Mouse (Mus musculus) embryonic stem cell, embryonic (primary cell): ENCODE measurements around the gene Vdac2.

Experiments used
- CTCF ChIA-PET, 4 experiments: fragments of 300-600 bp in 2 of 4; fragments of 350-600 bp in 2 of 4; sonication (Branson Sonifier 250); formaldehyde crosslinking; loops; one replicate each; lab custom pipeline; 2022; ENCODE audit warnings: inconsistent platforms in 2 of 4; lab: Charles Lee
- POLR2A ChIA-PET, 4 experiments: fragments of 300-600 bp in 2 of 4; fragments of 350-600 bp in 2 of 4; sonication (Branson Sonifier 250); formaldehyde crosslinking; loops; one replicate each; lab custom pipeline; 2022; ENCODE audit warnings: antibody characterized with exemption in 4 of 4, inconsistent platforms in 1 of 4; lab: Charles Lee

The Vdac2 gene

GRCm38 (mm10) chr14:21866816-21867215 is 41.8 kb downstream of the Vdac2 start:
- CTCF ChIA-PET, result interaction anchor here in 1 of 4 experiments (0.8 kb wide), 1 partner anchor 13 kb away, joined by 3 read pairs; no protein-coding TSS in a partner anchor
- POLR2A ChIA-PET, result no interaction called here

DNA sequence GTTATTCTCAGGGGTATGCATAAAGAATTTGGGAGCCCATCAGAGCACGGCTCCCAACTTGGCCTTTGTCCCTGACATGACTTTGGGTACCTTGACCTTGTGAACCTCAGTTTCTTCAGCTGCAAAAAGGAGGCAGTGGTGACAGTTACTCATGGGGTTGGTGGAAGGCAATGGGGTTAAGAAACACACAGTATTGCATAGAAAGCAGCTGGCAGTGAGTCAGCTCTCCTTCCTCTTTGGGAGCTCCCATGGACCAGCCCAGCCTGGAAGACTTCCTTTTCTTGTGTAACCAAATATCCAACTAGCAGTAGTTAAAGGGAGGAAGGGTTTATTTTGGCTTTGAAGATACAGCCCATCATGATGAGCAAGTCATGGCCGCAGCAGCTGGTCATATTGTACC is 65.4 kb downstream of the Vdac2 start:
- POLR2A ChIA-PET, result interaction anchor here in 1 of 4 experiments (1.0 kb wide), 1 partner anchor 15 kb away, joined by 4 read pairs; no protein-coding TSS in a partner anchor
- CTCF ChIA-PET, result no interaction called here

GRCm38 (mm10) chr14:21891581-21892340 is 66.7 kb downstream of the Vdac2 start:
- ChIA-PET CTCF (interaction anchor here in 3 of 4 experiments (0.6 to 0.7 kb wide), 5 partner anchors 35 to 1638 kb away, joined by 3 to 6 read pairs (median 3); no protein-coding TSS in a partner anchor), POLR2A (interaction anchor here in 2 of 4 experiments (0.6 to 1.6 kb wide), 6 partner anchors 16 to 619 kb away, joined by 3 to 6 read pairs (median 3); no protein-coding TSS in a partner anchor)

GRCm38 (mm10) chr14:21892341-21892659 is 67.3 kb downstream of the Vdac2 start:
- ChIA-PET POLR2A (interaction anchor here in 1 of 4 experiments (0.6 to 1.6 kb wide), 4 partner anchors 22 to 244 kb away, joined by 3 to 6 read pairs (median 3); no protein-coding TSS in a partner anchor), CTCF (interaction anchor here in 2 of 4 experiments (0.6 kb wide), 3 partner anchors 36 to 1637 kb away, joined by 3 read pairs; no protein-coding TSS in a partner anchor)
